Mouse (Mus musculus) mouse embryonic stem cell (cell line): Measurements from ENCODE around the gene Bmp5.

ENCODE experiments used
- in situ Hi-C, 2 experiments: fragments of 300-500 bp; cut with MboI; formaldehyde crosslinking; loops; 1 replicate in 1 of 2; 3 replicates in 1 of 2; pipeline ENCODE4 v1.14.3; 2019 to 2020; ENCODE audit warnings: low sequenced_read_pairs in 2 of 2, low pct_unique_long_range_greater_than_20kb in 1 of 2, mixed read lengths in 1 of 2; ENCODE audit not compliant: unreplicated experiment in 1 of 2

Gene Bmp5

DNA sequence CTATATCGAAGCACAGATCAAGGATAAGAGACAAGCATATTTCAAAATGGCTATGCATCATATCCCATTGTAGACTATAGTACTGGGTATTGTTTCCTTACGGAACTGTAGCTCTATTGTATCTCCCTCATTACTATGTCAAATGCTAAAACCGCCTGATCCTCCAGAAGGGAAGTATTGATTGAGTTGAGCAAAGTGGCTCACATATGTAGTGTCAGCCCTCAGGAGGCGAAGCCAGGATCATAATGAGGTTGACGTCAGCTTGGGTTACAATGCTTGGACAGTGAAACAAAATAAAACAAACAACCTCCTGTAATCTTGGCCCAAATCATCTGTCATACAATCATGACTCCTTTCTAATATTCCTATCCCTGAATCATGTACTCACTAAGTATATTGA is 43.2 kb downstream of the Bmp5 start:
- in situ Hi-C loops, result no loop called here

GRCm38 (mm10) chr9:75832468-75832867 is 57.3 kb downstream of the Bmp5 start:
- in situ Hi-C loops, result no loop called here

- in situ Hi-C loops, result no loop called here
Observed at GRCm38 (mm10) chr9:75833189-75833732, 58.1 kb downstream of the Bmp5 start.

DNA sequence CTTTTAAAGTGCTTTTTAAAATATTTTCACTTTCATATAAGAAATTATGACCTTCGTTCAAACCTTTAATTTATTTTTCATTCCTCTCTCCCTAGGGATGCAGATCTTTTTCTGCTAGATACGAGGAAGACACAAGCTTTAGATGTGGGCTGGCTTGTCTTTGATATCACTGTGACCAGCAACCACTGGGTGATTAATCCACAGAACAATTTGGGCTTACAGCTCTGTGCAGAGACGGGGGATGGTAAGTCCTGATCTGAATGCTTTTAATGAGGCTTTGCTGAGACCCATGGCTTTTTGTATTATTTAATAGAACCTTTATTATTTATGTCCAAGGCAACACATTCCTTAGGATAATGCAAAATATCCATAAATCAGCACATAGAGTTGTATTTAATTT is 64.3 kb downstream of the Bmp5 start:
- in situ Hi-C loops, result no loop called here

GRCm38 (mm10) chr9:75840841-75841240 is 65.7 kb downstream of the Bmp5 start:
- in situ Hi-C loops, result no loop called here

- in situ Hi-C loops, result no loop called here
Observed at GRCm38 (mm10) chr9:75846010-75846409, 70.8 kb downstream of the Bmp5 start.

DNA sequence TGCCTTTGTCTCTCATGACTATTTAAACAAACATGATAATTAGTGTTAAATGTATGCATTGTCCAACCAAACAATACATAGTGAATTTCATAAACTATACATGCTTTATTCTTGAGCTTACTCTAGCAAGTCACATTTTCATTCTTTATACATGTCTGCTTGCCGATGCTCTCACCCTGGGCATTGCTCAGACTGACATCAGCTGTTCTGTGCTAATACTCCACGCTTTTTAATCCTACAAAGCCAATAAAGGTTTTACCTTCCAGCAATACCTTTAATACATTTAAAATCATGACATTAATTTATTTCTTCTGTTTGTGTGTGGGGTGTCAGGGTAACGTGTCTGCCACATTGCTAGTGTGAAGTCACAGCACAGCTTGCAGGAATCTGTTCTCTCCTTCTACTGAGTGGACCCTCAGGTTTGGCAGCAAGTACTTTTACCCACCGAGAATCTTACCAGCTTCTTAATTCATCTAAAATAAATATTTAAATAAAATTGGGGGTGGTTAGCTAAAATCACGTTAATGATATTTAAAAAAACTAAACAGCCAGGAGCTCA is 75.6 kb downstream of the Bmp5 start:
- in situ Hi-C loops, result no loop called here

DNA sequence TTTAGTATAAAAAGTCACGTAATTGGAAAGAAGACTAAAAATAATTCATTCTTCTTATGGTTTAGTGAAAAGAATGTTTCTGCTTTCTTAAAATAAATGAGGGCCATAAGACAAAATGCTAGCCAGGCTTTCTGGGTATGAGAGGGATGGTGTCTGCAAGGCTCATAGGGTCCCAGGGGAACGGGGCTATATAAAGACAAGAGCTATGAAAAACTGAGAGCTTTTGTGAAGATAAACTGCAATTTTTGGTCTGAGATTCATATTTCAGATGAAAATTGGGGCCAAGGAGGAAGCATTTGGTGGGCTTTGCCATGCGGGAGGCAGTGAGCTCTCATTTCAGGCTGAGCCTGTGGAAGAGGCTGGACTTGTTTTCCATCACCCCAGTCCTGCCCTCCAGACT is 83.0 kb downstream of the Bmp5 start:
- in situ Hi-C loops, result no loop called here

GRCm38 (mm10) chr9:75858939-75859338 is 83.8 kb downstream of the Bmp5 start:
- in situ Hi-C loops, result no loop called here

DNA sequence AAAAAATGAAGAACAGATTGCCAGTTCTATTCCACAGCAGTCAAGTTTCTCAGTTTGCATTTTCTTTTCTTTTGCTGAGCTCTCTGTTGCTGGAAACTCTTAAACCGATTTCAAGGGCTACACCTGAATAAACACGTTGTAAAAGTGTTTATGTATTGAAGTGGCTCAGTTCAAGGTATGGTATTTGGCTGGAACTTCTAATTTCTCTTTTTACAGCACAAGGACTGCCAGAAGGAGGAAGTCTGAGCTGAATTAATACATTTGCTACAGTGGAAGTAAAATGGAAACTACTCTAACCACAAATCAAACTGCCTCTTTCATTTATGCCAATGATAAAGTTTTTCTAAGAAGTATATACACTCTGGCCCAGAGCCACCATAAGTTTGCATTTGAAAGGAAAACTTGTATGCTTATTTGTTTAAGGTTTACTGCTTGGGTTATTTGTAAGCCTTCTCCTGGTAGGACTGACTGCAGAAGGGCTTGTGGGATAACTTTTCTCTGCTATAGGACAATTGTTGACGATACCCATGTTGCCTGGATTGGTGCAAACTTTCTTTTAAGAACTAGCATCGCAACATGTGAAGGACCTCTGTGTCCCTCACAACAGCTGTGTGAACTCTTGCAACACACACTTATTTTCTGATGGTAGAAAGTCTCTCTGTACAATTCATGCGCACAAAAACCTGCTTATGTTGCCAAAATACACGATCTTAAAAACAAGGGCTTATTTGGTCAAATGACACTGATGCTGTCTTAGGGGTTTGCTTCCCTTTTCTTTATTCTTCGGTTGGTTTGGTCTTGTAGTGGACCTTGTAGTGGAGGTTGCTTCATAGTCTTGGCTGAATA is 95.4 kb downstream of the Bmp5 start:
- in situ Hi-C loops, result no loop called here

DNA sequence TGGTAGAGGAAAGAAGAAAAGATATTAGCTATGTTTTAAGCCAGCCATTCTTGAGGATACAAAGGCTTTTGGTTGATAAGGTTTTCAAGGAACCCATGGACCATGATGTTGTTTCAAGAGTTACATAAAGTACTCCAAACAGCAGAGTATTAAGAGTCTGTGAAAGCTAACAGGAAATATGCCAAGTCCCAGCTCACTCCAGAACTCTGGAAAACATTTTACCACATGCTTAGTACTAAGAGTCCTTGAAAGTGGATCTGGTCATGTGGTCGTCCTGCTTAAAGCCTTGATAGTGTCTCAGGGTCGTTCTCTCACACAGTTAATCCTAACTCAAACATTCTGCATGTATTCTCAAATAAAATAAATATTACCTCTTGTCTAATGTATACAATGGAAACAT is 101.2 kb downstream of the Bmp5 start:
- in situ Hi-C loops, result no loop called here

DNA sequence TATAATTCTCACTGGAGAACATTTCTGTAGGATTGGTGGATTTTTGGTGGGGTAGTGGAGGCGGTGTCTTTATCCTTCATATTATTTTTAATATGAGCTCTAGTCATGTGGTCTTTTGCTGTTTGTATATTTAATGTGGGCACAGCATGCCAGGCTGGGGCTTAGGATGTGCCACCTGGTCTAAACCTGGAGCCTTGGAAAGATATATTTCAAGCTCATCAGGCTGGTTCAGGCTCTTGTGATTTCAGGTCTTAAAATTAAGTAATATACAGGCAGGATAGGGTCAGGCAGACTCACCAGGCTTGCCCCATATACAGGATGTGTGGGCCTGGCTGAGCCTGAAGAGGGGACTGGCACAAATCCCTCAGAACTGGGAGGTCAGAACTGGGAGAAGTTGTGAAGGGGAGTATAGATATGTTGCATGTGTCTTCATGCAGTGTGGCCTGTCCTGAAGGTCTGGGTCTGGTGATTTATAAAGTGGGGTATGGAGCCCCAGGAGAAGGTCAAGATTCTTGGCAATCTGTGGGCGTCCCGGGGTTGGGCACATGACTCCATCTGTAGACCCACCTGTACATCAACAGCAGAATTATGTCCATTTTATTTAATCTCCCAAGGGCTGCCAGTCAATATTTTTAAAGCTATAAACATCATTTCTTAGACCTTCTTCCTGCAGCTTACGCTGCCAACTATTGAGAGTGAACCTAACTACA is 108.5 kb downstream of the Bmp5 start:
- in situ Hi-C loops, result no loop called here

GRCm38 (mm10) chr9:75886801-75887544 is 111.8 kb downstream of the Bmp5 start:
- in situ Hi-C loops, result no loop called here

DNA sequence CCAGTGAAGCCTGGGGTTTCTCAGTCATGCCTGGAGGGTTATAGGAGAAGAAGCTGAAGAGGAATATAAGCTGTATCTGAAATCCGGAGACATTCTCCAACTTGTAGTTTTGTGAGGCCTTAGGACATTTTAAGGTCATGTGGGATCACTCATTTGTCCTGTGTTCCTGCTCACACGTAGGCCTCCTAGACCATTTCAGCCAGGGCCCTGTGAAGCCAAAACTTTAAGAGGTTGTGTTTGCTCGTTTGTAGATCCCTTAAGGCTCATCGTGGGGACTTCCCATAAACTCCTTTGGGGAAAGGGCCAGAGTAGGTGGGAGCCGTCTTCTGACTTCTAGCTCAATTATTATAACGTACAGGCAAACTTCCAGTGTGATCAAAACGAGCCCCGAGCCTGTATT is 121.8 kb downstream of the Bmp5 start:
- in situ Hi-C loops, result no loop called here

DNA sequence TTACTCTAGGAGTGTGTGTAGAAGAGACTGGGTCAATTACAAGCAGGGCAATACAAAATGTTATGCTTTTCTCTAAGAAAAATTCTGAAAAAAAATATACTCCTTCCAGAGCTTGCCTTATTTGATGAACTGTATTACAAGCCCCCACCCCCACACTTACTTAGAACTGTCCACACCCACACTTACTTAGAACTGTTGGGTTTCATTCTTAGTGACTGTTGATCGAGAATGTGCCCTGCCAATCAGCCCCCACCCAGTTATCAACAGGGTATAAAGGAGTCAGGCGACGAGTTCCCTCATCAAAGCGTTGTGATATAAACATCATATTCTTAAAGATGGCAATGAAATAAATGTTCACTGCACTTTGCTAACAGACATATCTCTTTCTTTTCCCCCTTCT is 122.9 kb downstream of the Bmp5 start:
- in situ Hi-C loops, result no loop called here

DNA sequence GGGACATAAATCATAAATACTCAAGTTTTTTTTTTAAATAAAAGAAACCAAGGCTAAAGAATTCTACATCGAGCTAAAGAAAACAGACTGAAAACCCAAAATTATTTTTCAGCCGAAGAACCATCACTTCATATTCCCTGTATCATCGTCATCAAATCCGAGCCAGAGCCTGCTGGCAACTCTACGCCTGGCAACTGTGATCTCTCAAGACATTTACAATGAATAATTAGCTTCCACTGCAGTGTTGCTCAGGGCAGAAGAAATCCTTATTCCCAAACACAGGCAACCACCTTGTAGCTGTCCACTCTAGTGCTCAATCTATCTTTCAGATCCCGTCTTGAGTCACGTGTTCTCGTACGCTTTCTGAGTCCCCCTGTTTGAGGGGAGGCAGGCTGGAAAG is 126.1 kb downstream of the Bmp5 start:
- in situ Hi-C loops, result no loop called here

- in situ Hi-C loops, result no loop called here
Observed at GRCm38 (mm10) chr9:75905497-75905896, 130.3 kb downstream of the Bmp5 start.

- in situ Hi-C loops, result no loop called here
Observed at GRCm38 (mm10) chr9:75910112-75910799, 135.1 kb downstream of the Bmp5 start.
